Mouse (Mus musculus) kidney, embryonic 16.5 days (tissue): ENCODE measurements around the gene Krt86. TPM values are rescaled to one million over a fixed set of nuclear protein-coding genes. Genes with fewer than 3 reads are reported as not detected.

ENCODE experiments used
- ATAC-seq: fragments of 200-750 bp; cut with Nextera tagmentation; 2 replicates; pipeline ENCODE4 v1.8.0; 2017; ENCODE audit warnings: moderate TSS enrichment; ENCODE audit not compliant: low FRiP score, low TSS enrichment
- H3K27ac ChIP-seq: fragments of 300-500 bp; sonication (generic); 2 replicates; pipeline ENCODE4 v1.5.1; 2014; ENCODE audit warnings: low read length
- H3K27me3 ChIP-seq: fragments of 300-500 bp; sonication (generic); 2 replicates; pipeline ENCODE4 v1.6.1; 2014; ENCODE audit warnings: low read length, control low read depth, mixed read lengths; ENCODE audit not compliant: insufficient read depth
- H3K36me3 ChIP-seq: fragments of 300-500 bp; sonication (generic); 2 replicates; pipeline ENCODE4 v1.6.1; 2014; ENCODE audit warnings: low read length, control low read depth, mixed read lengths; ENCODE audit not compliant: insufficient read depth
- H3K4me1 ChIP-seq: fragments of 300-500 bp; sonication (generic); 2 replicates; pipeline ENCODE4 v1.6.1; 2014; ENCODE audit warnings: low read length, control low read depth, mixed read lengths; ENCODE audit not compliant: insufficient read depth
- H3K4me2 ChIP-seq: fragments of 300-500 bp; sonication (generic); replicated peaks from 2 replicates; pipeline ENCODE4 v1.6.1; 2014; ENCODE audit warnings: low read depth, low read length
- H3K4me3 ChIP-seq: fragments of 300-500 bp; sonication (generic); 2 replicates; pipeline ENCODE4 v1.5.1; 2014; ENCODE audit warnings: mild to moderate bottlenecking, low read length
- H3K9ac ChIP-seq: fragments of 300-500 bp; sonication (generic); replicated peaks from 2 replicates; pipeline ENCODE4 v1.6.1; 2014; ENCODE audit warnings: low read length
- H3K9me3 ChIP-seq: fragments of 300-500 bp; sonication (generic); 2 replicates; pipeline ENCODE4 v1.6.1; 2016; ENCODE audit warnings: low read length, control low read depth
- WGBS: fragments of 180-500 bp; shearing (Covaris S2); extraction: QIAGEN DNeasy Blood & Tissue Kit; methylation state at CpG from one replicate; pipeline ENCODE4 v1.1.7; 2014; 5-methylcytosine and 5-hydroxymethylcytosine counted together
- polyA plus RNA-seq: library from polyadenylated mRNA; unstranded; fragments of >200 nt; fragmentation: Nextera tagmentation; extraction: Ambion mirVana; gene quantifications from 2 replicates; pipeline ENCODE4 v1.2.1, GENCODE M21; 2015

Gene Krt86
- polyA plus RNA-seq, 1 experiment from 2014 or later: not detected

DNA sequence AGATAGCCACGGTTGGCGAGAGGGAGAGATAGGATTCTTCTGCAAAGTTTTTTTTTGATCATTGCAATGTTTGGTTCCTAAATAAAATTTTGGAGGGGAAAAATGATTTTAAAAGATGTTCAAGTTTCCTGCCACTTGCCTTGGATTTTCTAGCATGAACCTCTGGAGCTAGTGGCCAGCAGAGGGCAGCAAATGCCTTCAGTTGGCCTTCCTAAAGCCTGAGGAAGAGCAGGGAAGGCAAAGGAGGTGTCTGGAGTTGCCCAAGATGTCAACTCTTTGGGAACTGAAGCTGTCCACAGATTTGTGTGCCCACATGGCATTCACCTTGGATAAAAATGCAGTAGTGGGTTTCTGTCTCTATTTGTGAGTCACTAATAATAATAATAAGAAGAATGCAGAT, 46.5 kb downstream of the Krt86 start:
- WGBS: 18% methylated on average over 2 of the region's 2 CpGs
- no peaks in the 10 kb centered on the region for H3K36me3 ChIP-seq
- H3K27ac ChIP-seq: no peak overlapping the region
- no peaks in the 10 kb centered on the region for H3K4me1 ChIP-seq
- H3K27me3 ChIP-seq: no peaks in the 10 kb centered on the region
- no peak overlapping the region for H3K4me3 ChIP-seq
- no peak overlapping the region for H3K9ac ChIP-seq
- ATAC-seq: no peak
- 0 out of 2 replicates have a peak, but pooled peaks cover 3% of the 10 kb centered on the region for H3K9me3 ChIP-seq
- no peak overlapping the region for H3K4me2 ChIP-seq

DNA sequence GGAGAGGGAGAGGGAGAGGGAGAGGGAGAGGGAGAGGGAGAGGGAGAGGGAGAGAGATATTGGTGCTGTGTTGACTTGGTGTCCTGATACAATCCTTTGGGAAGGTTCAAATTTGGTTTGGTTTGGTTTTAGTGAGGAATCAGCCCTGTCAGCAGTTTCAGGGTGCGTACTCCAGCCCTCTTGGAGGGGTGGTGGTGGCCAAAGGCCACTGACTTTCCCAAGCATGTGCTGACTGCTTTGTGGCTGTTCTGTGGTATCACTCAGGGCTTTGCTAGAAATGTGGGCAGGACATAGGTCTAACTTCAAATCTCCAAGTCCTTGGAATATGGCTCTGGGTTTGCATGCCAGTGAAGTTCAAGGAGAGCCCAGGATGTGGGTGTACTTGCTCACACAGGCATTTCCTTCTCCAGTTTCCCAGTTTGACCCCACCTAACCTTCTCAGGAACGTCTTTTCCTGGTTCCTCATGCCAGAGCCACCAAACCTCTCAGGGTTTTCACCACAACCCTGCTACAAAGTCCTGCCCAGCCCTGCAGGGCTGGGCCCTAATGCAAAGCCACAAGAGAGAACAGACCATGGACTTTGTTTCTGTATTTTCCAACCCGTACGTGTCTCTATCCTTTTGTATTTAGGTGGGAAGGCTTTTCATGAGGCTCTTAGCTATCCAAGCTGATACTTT, 49.4 kb downstream of the Krt86 start:
- Histone ChIP-seq H3K4me2 (no peak overlapping the region), H3K9ac (no peak overlapping the region), H3K4me3 (no peak overlapping the region), H3K9me3 (no peaks in the 10 kb centered on the region), H3K27ac (no peak overlapping the region), H3K27me3 (no peaks in the 10 kb centered on the region), H3K36me3 (no peaks in the 10 kb centered on the region), H3K4me1 (no peaks in the 10 kb centered on the region)
- ATAC-seq: no peak
- 69% methylated on average over 4 of the region's 4 CpGs for WGBS

Other genes starting within 250 kb of the Krt86 start
- gene Grasp, start 249.3 kb upstream of the Krt86 start, polyA plus RNA-seq: 3.2 and 3.4 TPM in 2 replicates
- gene Nr4a1, start 219.2 kb upstream of the Krt86 start, polyA plus RNA-seq: 10.8 and 11.9 TPM in 2 replicates
- gene Atg101, start 189.2 kb upstream of the Krt86 start, polyA plus RNA-seq: 78.2 and 87.0 TPM in 2 replicates
- gene 6030408B16Rik, start 180.3 kb upstream of the Krt86 start, polyA plus RNA-seq: 23.2 and 23.9 TPM in 2 replicates
- 1.7 and 2.3 TPM in 2 replicates for gene Krt80, start 103.3 kb upstream of the Krt86 start, polyA plus RNA-seq
- 94.8 and 99.9 TPM in 2 replicates for gene Krt7, start 62.4 kb upstream of the Krt86 start, polyA plus RNA-seq
- 0.06 TPM in 1 of 2 replicates, not detected in the other for gene Krt87, start 34.7 kb upstream of the Krt86 start, polyA plus RNA-seq
- gene Krt88, start 25.7 kb upstream of the Krt86 start, polyA plus RNA-seq: not detected in 2 replicates
- gene Krt81, start 9.7 kb upstream of the Krt86 start, polyA plus RNA-seq: not detected in 2 replicates
- gene Krt83, start 18.0 kb downstream of the Krt86 start, polyA plus RNA-seq: not detected in 2 replicates
- not detected in 2 replicates for gene Gm49425, start 43.8 kb downstream of the Krt86 start, polyA plus RNA-seq
- gene Krt84, start 59.3 kb downstream of the Krt86 start, polyA plus RNA-seq: not detected in 2 replicates
- not detected in 2 replicates for gene Krt82, start 77.2 kb downstream of the Krt86 start, polyA plus RNA-seq
- gene Krt90, start 89.5 kb downstream of the Krt86 start, polyA plus RNA-seq: 0.10 and 0.15 TPM in 2 replicates
- gene Krt75, start 100.4 kb downstream of the Krt86 start, polyA plus RNA-seq: 0.27 and 0.32 TPM in 2 replicates
- gene Gm5414, start 154.7 kb downstream of the Krt86 start, polyA plus RNA-seq: not detected in 2 replicates
- gene Gm5478, start 173.9 kb downstream of the Krt86 start, polyA plus RNA-seq: not detected in 2 replicates
- gene Krt6b, start 206.8 kb downstream of the Krt86 start, polyA plus RNA-seq: not detected in 2 replicates
- gene Krt6a, start 220.8 kb downstream of the Krt86 start, polyA plus RNA-seq: 0.10 and 0.49 TPM in 2 replicates
- 0.26 and 0.67 TPM in 2 replicates for gene Krt5, start 239.4 kb downstream of the Krt86 start, polyA plus RNA-seq